Mouse (Mus musculus): ENCODE data around the gene Nrd1.

GRCm38 (mm10) chr4:109057640-109058039 is 57.2 kb downstream of the Nrd1 start:
- TF ChIP-seq EP300 (IDR thresholded peaks at IDR 0.05; ENCODE audit: low read depth), result no peak
- no peak for TF ChIP-seq CTCF (IDR thresholded peaks at IDR 0.05; ENCODE audit: low read depth)
